Mouse (Mus musculus) liver, embryonic 11.5 days (tissue): ENCODE measurements around the gene Rbm20. TPM values are rescaled to one million over a fixed set of nuclear protein-coding genes. Genes with fewer than 3 reads are reported as not detected.

Experiments
- ATAC-seq: fragments of 200-750 bp; cut with Nextera tagmentation; replicated peaks from 2 replicates; pipeline ENCODE4 v1.8.0; 2017; ENCODE audit warnings: moderate number of reproducible peaks, mild to moderate bottlenecking, moderate TSS enrichment, moderate library complexity; ENCODE audit not compliant: low FRiP score
- DNase-seq: peaks from one replicate; pipeline ENCODE4 v3.0.0-alpha.2; 2017; ENCODE audit warnings: low spot score
- H3K27ac ChIP-seq: fragments of 300-500 bp; sonication (generic); 2 replicates; pipeline ENCODE4 v1.5.1; 2014; ENCODE audit warnings: mild to moderate bottlenecking, low read depth, low read length, control low read depth
- H3K27me3 ChIP-seq: fragments of 300-500 bp; sonication (generic); replicated peaks from 2 replicates; pipeline ENCODE4 v1.6.1; 2014; ENCODE audit warnings: low read length, mixed read lengths; ENCODE audit not compliant: control insufficient read depth, insufficient read depth
- H3K36me3 ChIP-seq: fragments of 300-500 bp; sonication (generic); 2 replicates; pipeline ENCODE4 v1.6.1; 2014; ENCODE audit warnings: mild to moderate bottlenecking, low read length, moderate library complexity, mixed read lengths; ENCODE audit not compliant: control insufficient read depth, insufficient read depth
- H3K4me1 ChIP-seq: fragments of 300-500 bp; sonication (generic); replicated peaks from 2 replicates; pipeline ENCODE4 v1.6.1; 2014; ENCODE audit warnings: low read length, mixed read lengths; ENCODE audit not compliant: control insufficient read depth, insufficient read depth
- H3K4me2 ChIP-seq: fragments of 300-500 bp; sonication (generic); 2 replicates; pipeline ENCODE4 v1.6.1; 2014; ENCODE audit warnings: mild to moderate bottlenecking, control low read depth, moderate library complexity
- H3K4me3 ChIP-seq: fragments of 300-500 bp; sonication (generic); 2 replicates; pipeline ENCODE4 v1.5.1; 2014; ENCODE audit warnings: low read depth, low read length, control low read depth
- H3K9ac ChIP-seq: fragments of 300-500 bp; sonication (generic); 2 replicates; pipeline ENCODE4 v1.6.1; 2014; ENCODE audit warnings: low read depth, low read length, control low read depth
- H3K9me3 ChIP-seq: fragments of 300-500 bp; sonication (generic); 2 replicates; pipeline ENCODE4 v1.6.1; 2016; ENCODE audit warnings: low read length, inconsistent platforms, mixed read lengths; ENCODE audit not compliant: control insufficient read depth
- WGBS: fragments of 180-500 bp; shearing (Covaris S2); extraction: QIAGEN DNeasy Blood & Tissue Kit; methylation state at CpG from one replicate; pipeline ENCODE4 v1.1.7; 2014; 5-methylcytosine and 5-hydroxymethylcytosine counted together
- polyA plus RNA-seq: library from polyadenylated mRNA; unstranded; fragments of >200 nt; fragmentation: Nextera tagmentation; extraction: Ambion mirVana; gene quantifications from 2 replicates; pipeline ENCODE4 v1.2.1, GENCODE M21; 2014

Rbm20 gene
- polyA plus RNA-seq, 1 experiment from 2014 or later, result 0.37 TPM

DNA sequence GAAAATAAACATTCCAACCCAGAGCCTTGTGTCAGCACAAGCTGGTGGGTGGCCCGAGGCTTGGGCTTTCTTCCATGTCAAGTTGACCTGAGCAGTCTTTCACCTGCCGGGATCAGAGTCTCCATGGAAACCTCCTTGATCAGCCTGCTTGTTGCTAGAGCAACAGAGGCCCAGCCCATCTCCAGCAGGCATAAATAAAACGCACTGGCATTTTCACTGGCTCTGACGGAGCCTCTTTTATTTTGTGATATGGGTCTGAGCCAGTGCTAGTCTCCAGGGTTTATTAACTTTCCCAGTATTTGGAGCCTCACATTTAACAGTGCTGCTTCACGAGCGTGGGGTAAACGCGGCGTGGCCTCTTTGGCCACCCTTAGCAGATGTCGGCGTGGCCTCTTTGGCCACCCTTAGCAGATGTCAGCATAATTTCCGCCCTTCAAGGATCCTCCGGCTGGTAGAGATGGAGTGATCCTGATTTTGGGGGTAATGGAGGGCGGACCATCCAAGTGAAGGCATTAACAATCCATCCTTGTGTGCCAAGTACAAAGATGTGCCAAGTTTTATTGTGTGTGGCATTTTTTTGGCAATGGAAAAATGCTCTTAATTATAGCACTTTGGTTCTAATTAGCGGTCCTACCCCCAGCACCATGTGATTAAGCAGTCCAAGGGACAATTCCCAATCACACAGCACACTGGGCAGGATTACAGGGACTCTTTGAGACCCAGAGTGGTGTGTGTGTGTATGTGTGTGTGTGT, 175.8 kb downstream of the Rbm20 start:
- Histone ChIP-seq H3K4me1 (peaks cover 11% of the 10 kb centered on the region), H3K36me3 (no peaks in the 10 kb centered on the region), H3K4me2 (no peak overlapping the region), H3K9me3 (no peaks in the 10 kb centered on the region), H3K27ac (no peak overlapping the region), H3K4me3 (no peak overlapping the region), H3K27me3 (no peaks in the 10 kb centered on the region), H3K9ac (no peak overlapping the region)
- DNase-seq, result no peak
- ATAC-seq, result no peak
- 75% methylated on average over 15 of the region's 15 CpGs for WGBS

DNA sequence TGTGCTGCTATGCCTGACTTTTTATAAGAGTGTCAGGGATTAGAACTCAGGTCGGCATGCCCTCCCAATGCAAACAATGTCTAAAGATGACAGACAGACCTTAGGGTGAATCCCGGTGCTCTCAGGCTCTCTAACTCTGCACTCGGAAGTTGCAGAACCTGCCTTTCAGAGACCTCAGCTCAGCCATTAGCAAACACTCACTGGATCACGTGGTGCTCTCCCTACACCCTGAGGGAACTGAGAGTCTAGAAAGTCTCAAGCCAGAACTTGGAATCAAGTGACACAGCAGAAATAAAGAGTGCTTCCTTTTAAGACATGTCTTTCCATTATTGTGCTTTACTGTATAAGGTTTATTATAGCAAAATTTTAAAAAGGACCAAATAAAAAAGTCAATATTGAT, 177.9 kb downstream of the Rbm20 start:
- Histone ChIP-seq H3K27ac (no peak overlapping the region), H3K4me2 (no peak overlapping the region), H3K36me3 (no peaks in the 10 kb centered on the region), H3K4me1 (peaks cover 22% of the 10 kb centered on the region), H3K9me3 (no peaks in the 10 kb centered on the region), H3K9ac (no peak overlapping the region), H3K27me3 (no peaks in the 10 kb centered on the region), H3K4me3 (no peak overlapping the region)
- DNase-seq (no peak), ATAC-seq (no peak)
- WGBS, result 57% methylated on average over 4 of the region's 4 CpGs

DNA sequence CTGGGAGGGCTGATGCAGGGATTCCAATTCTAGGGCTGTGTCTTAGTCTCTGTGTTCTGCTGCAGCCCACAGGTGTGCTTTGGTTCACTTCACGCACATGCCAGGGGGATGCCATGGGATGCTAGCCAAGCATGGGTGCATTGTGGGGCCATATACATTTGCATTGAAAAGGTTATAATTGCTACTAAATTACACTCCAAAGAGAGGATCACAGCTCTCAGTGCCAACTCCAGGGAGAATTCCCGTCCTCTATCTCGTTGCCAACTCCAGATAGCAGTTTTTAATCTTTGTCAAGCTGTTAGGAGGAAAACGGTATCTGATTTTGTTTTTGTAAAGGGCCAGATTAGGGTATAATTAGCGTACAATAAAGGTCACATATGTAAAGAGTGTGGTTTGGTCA, 178.7 kb downstream of the Rbm20 start:
- Histone ChIP-seq H3K4me1 (peaks cover 22% of the 10 kb centered on the region), H3K9me3 (no peaks in the 10 kb centered on the region), H3K4me2 (no peak overlapping the region), H3K36me3 (no peaks in the 10 kb centered on the region), H3K4me3 (no peak overlapping the region), H3K9ac (no peak overlapping the region), H3K27ac (no peak overlapping the region), H3K27me3 (no peaks in the 10 kb centered on the region)
- WGBS, result 77% methylated on average over 5 of the region's 5 CpGs
- ATAC-seq, result no peak
- DNase-seq, result no peak

DNA sequence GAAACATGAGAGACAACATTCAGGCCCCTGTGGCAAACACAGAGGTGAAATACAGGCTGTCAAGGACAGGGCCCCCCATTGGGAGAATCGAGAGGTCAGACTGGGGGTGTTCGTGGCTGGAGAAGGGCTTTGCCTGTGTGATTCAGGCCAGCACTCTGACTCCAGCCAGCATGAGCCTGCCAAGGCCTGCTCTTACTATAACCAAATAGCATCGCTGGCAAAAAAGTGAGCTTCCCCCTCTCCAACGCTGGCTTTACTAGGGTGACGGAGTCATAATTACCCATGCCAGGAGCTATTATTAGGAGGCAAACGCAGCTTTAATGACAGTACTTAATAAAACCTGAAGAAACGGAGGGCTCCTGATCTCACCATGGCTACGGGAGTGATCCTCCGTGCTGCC, 179.7 kb downstream of the Rbm20 start:
- no peaks in the 10 kb centered on the region for H3K9me3 ChIP-seq
- H3K4me3 ChIP-seq, result no peak overlapping the region
- H3K27me3 ChIP-seq, result no peaks in the 10 kb centered on the region
- no peaks in the 10 kb centered on the region for H3K36me3 ChIP-seq
- H3K27ac ChIP-seq, result no peak overlapping the region
- 84% methylated on average over 9 of the region's 9 CpGs for WGBS
- H3K9ac ChIP-seq, result no peak overlapping the region
- ATAC-seq (no peak), DNase-seq (no peak)
- H3K4me1 ChIP-seq, result peaks cover 22% of the 10 kb centered on the region
- no peak overlapping the region for H3K4me2 ChIP-seq

DNA sequence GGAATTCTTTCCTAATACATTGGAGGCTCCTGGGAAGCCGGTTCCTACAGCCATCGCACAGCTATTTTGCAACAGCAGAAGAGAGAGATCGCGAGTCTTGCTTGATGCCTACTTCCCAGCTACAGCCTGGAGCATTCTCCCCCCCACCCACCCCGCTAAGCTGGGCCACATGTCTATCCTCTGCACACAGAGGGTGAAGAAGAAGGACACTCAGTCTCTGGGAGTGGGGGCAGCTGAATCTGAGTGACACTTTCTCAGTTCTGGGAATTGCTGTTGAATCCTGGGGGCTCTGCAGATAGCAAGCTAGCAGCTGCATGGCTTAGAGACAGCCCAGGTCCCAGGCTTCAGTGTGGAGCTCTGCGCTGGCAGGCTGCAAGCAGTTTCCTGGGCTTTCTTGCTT, 180.9 kb downstream of the Rbm20 start:
- H3K36me3 ChIP-seq, result no peaks in the 10 kb centered on the region
- H3K27ac ChIP-seq, result no peak overlapping the region
- DNase-seq, result no peak
- ATAC-seq, result no peak
- 82% methylated on average over 6 of the region's 6 CpGs for WGBS
- no peak overlapping the region for H3K4me3 ChIP-seq
- H3K27me3 ChIP-seq, result no peaks in the 10 kb centered on the region
- H3K4me2 ChIP-seq, result no peak overlapping the region
- H3K9me3 ChIP-seq, result no peaks in the 10 kb centered on the region
- H3K4me1 ChIP-seq, result peaks cover 22% of the 10 kb centered on the region
- no peak overlapping the region for H3K9ac ChIP-seq

DNA sequence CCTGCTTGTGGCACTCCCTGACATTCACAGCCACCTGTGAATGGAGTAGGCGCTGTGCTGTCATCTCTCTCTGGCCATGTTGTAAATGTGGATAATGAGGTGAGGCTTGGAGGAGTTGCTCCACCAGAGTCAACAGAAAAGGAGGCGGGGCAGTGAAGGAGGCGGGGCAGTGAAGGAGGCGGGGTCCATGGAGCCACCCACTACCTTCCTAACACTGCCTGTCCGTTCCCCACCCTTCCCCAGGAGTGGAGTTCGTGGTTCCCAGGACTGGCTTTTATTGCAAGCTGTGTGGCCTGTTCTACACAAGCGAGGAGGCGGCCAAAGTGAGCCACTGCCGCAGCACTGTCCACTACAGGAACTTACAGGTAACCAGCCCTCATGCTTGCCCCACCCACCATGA, 182.0 kb downstream of the Rbm20 start:
- ATAC-seq (peak; percentile 80), DNase-seq (no peak)
- peaks cover 22% of the 10 kb centered on the region for H3K4me1 ChIP-seq
- WGBS, result 34% methylated on average over 9 of the region's 9 CpGs
- H3K4me2 ChIP-seq, result peak overlapping the region; percentile 49
- no peaks in the 10 kb centered on the region for H3K27me3 ChIP-seq
- H3K9me3 ChIP-seq, result no peaks in the 10 kb centered on the region
- no peak overlapping the region for H3K9ac ChIP-seq
- H3K36me3 ChIP-seq, result no peaks in the 10 kb centered on the region
- H3K27ac ChIP-seq, result no peak overlapping the region
- H3K4me3 ChIP-seq, result no peak overlapping the region

DNA sequence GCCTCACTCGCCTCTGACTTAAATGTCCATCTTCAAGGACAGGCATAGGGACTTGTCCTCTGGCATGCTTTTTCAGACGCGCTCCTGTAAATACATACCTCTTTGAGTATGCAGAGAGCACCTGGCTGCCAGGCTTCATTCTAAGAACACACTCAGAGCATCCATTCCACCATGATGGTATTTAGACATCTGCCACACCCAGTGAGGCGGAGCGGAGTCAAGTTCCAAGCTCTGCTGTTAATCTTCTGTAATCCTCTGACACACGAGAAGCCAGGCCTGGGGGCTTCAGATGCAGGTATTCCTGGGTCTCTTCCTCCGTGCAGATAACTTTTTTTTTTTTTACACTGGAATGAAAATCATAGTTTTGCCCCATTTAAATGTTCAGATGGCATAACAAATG, 182.5 kb downstream of the Rbm20 start:
- no peaks in the 10 kb centered on the region for H3K9me3 ChIP-seq
- H3K4me3 ChIP-seq, result no peak overlapping the region
- H3K36me3 ChIP-seq, result no peaks in the 10 kb centered on the region
- H3K4me1 ChIP-seq, result peaks cover 22% of the 10 kb centered on the region
- H3K4me2 ChIP-seq, result peak overlapping the region; percentile 49
- no peak overlapping the region for H3K27ac ChIP-seq
- no peaks in the 10 kb centered on the region for H3K27me3 ChIP-seq
- WGBS, result 57% methylated on average over 7 of the region's 7 CpGs
- DNase-seq (no peak), ATAC-seq (no peak)
- H3K9ac ChIP-seq, result no peak overlapping the region

DNA sequence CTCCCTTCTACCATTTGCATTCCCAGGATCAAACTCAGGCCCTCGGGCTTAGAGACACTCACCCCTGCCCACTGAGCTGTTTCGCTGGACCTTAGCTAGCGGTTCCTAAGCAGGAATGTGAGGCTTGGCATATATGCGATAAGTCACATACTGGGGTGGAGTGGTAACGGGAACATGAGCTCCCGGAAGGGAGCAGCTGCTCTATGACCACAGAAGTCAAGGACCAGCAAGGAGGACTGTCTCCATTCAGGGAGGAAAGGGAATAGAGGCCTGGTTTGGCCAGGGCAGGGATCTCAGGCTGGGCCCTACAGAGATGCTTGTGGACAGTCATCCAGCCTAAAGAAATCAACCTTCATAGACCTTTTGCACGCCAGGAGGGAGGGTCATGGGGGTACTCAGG, 184.2 kb downstream of the Rbm20 start:
- H3K27ac ChIP-seq, result no peak overlapping the region

DNA sequence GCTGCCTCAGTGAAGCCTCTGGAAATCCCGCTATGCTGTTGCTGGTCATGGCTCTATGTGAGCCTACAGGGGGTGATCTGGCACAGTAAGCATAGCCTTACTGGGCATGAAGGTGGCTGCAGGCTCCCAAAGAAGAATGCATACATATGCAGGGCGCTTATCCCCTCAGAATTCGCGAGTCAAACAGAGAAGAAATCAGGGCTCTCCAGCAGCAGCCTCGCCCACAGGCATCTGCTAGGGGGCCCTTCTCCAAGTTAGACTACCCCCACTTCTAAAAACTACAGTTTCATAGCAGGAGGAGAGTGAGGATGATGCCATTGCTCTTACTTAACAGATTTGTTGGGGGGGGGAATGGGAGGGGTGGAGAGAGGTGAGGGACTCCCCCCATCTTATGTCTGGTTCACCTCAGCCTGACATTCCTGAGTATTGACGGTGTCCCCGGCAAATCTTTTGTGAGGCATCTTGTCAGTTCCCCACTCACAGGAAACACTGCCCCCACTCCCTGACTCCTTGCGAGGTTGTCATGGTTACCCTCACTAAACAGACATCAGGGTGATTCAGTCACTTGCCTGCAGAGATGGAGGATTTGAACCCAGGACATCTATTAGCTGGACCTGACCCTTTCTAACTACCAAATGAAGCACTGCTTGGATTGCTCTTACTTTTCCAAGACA, 185.6 kb downstream of the Rbm20 start:
- ATAC-seq (no peak), DNase-seq (no peak)
- 65% methylated on average over 8 of the region's 8 CpGs for WGBS
- Histone ChIP-seq H3K9me3 (no peaks in the 10 kb centered on the region), H3K4me3 (no peak overlapping the region), H3K27ac (no peak overlapping the region), H3K4me1 (peaks cover 16% of the 10 kb centered on the region), H3K27me3 (no peaks in the 10 kb centered on the region), H3K9ac (no peak overlapping the region), H3K4me2 (no peak overlapping the region), H3K36me3 (no peaks in the 10 kb centered on the region)

More for the DNA sequence above, 184.2 kb downstream of the Rbm20 start:
- WGBS, result 82% methylated on average over 7 of the region's 7 CpGs
- H3K4me3 ChIP-seq, result no peak overlapping the region
- no peaks in the 10 kb centered on the region for H3K27me3 ChIP-seq
- no peaks in the 10 kb centered on the region for H3K36me3 ChIP-seq
- H3K9me3 ChIP-seq, result no peaks in the 10 kb centered on the region
- H3K4me1 ChIP-seq, result peaks cover 22% of the 10 kb centered on the region
- H3K9ac ChIP-seq, result no peak overlapping the region
- DNase-seq (no peak), ATAC-seq (no peak)
- H3K4me2 ChIP-seq, result no peak overlapping the region
